Mouse (Mus musculus) heart, embryonic 14.5 days (tissue): ENCODE data around the gene Swsap1. TPM values are rescaled to one million over a fixed set of nuclear protein-coding genes. Genes with fewer than 3 reads are reported as not detected.

Experiments
- ATAC-seq: fragments of 200-750 bp; cut with Nextera tagmentation; 2 replicates; pipeline ENCODE4 v1.8.0; 2017; ENCODE audit warnings: low read depth, moderate TSS enrichment; ENCODE audit not compliant: insufficient number of reproducible peaks, insufficient read depth, low FRiP score
- H3K27ac ChIP-seq, 2 experiments: fragments of 200-500 bp in 1 of 2; fragments of 300-500 bp in 1 of 2; sonication (generic) in 1 of 2; replicated peaks in 1 of 2; 2 replicates each; pipeline ENCODE4 v1.5.1; 2012 to 2014; ENCODE audit warnings: low read depth in 2 of 2, low read length in 2 of 2, control low read depth in 1 of 2, mild to moderate bottlenecking in 1 of 2, mixed read lengths in 1 of 2; ENCODE audit not compliant: control insufficient read depth in 1 of 2, insufficient read depth in 1 of 2
- H3K27me3 ChIP-seq: fragments of 300-500 bp; sonication (generic); 2 replicates; pipeline ENCODE4 v1.6.1; 2014; ENCODE audit warnings: mild to moderate bottlenecking, low read length, control low read depth; ENCODE audit not compliant: control insufficient read depth, insufficient read depth
- H3K36me3 ChIP-seq: fragments of 300-500 bp; sonication (generic); 2 replicates; pipeline ENCODE4 v1.6.1; 2014; ENCODE audit warnings: mild to moderate bottlenecking, control low read depth, low read length, mixed read lengths; ENCODE audit not compliant: control insufficient read depth, insufficient read depth
- H3K4me1 ChIP-seq, 2 experiments: fragments of 200-500 bp in 1 of 2; fragments of 300-500 bp in 1 of 2; sonication (generic) in 1 of 2; 2 replicates each; pipeline ENCODE4 v1.6.1; 2012 to 2014; ENCODE audit warnings: low read length in 2 of 2, control low read depth in 1 of 2, mixed read lengths in 1 of 2; ENCODE audit not compliant: control insufficient read depth in 2 of 2, insufficient read depth in 2 of 2
- H3K4me2 ChIP-seq: fragments of 300-500 bp; sonication (generic); 2 replicates; pipeline ENCODE4 v1.6.1; 2014; ENCODE audit warnings: mild to moderate bottlenecking, low read length
- H3K4me3 ChIP-seq, 2 experiments: fragments of 200-500 bp in 1 of 2; fragments of 300-500 bp in 1 of 2; sonication (generic) in 1 of 2; 2 replicates each; pipeline ENCODE4 v1.5.1; 2012 to 2014; ENCODE audit warnings: low read length in 2 of 2, mild to moderate bottlenecking in 2 of 2, control low read depth in 1 of 2, low read depth in 1 of 2, moderate library complexity in 1 of 2; ENCODE audit not compliant: control insufficient read depth in 1 of 2, insufficient read depth in 1 of 2
- H3K9ac ChIP-seq: fragments of 300-500 bp; sonication (generic); 2 replicates; pipeline ENCODE4 v1.6.1; 2014; ENCODE audit warnings: mild to moderate bottlenecking, low read length
- H3K9me3 ChIP-seq: fragments of 300-500 bp; sonication (generic); 2 replicates; pipeline ENCODE4 v1.6.1; 2016; ENCODE audit warnings: low read length, control low read depth; ENCODE audit not compliant: control insufficient read depth
- WGBS: fragments of 180-500 bp; shearing (Covaris S2); extraction: QIAGEN DNeasy Blood & Tissue Kit; methylation state at CpG from one replicate; pipeline ENCODE4 v1.1.7; 2014; 5-methylcytosine and 5-hydroxymethylcytosine counted together
- polyA plus RNA-seq: library from polyadenylated mRNA; unstranded; fragments of >200 nt; fragmentation: Nextera tagmentation; extraction: Ambion mirVana; gene quantifications from 2 replicates; pipeline ENCODE4 v1.2.1, GENCODE M21; 2014

Swsap1 gene
- polyA plus RNA-seq, 1 experiment from 2014 or later, result 9.8 TPM

DNA sequence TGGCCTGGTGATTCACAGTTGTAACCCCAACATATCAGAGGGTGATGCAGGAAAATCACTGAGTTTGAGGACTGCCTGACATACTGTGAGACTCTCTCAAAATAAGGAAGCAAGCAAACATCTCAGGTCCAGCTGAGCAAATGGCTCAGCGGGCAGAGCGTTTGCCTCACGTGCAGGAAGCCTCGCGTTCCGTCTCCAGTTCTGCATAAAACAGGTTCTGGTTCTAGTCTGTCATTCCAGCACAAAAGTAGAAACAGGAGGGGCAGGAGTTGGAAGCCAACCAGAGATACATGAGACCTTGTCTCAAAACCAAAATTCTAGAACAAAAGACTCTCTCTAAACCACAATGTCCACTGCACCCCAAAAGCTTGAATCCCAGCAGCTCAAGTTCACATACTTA lies 28.8 kb upstream of the Swsap1 start:
- peak overlapping the region; percentile 73 for H3K9ac ChIP-seq
- under 1% methylated on average over 6 of the region's 6 CpGs for WGBS

DNA sequence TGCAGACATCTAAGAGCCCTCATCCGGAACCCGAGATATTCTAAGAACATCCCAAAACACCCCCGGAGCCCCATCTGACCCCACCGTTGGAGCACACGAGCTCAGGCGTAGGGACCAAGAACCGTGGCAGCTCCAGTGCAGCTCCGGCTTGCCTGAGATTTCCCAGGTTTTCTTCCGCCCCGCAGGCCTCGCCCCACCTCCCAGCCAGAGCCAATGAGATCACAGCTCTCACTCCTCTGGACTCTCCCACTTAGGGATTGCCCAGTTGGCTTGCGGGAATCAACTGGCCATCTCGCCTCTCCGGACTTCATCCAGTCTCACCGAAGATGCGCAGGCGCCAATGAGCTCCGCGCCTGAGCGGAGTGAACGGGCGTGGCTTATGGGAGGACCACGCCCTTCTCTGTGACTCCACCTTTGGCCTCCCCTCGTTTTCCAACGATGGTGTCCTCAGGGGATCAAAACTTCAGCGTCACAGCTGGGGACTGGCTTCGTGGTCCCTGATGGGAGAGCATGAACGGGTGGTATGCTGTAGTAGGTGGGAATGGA lies 28.3 kb upstream of the Swsap1 start, which contains the start of the genes Ccdc159 and Tmem205:
TSS of gene Ccdc159 (plus strand) at position 264 of the 546 bp plus-strand sequence.
TSS of gene Tmem205 (minus strand) at position 349 of the 546 bp plus-strand sequence.
- under 1% methylated on average over 28 of the region's 28 CpGs for WGBS
- no peaks in the 10 kb centered on the region for H3K9me3 ChIP-seq

More for the DNA sequence above, 28.8 kb upstream of the Swsap1 start:
- Histone ChIP-seq H3K4me3 (peak overlapping the region; percentile 46 to 48), H3K27ac (peak overlapping the region; percentile 14 to 55), H3K4me1 (peaks cover 15 to 24% of the 10 kb centered on the region in 2 experiments), H3K27me3 (no peaks in the 10 kb centered on the region), H3K36me3 (no peaks in the 10 kb centered on the region), H3K4me2 (peak overlapping the region; percentile 72), H3K9me3 (no peaks in the 10 kb centered on the region)
- ATAC-seq, result no peak

DNA sequence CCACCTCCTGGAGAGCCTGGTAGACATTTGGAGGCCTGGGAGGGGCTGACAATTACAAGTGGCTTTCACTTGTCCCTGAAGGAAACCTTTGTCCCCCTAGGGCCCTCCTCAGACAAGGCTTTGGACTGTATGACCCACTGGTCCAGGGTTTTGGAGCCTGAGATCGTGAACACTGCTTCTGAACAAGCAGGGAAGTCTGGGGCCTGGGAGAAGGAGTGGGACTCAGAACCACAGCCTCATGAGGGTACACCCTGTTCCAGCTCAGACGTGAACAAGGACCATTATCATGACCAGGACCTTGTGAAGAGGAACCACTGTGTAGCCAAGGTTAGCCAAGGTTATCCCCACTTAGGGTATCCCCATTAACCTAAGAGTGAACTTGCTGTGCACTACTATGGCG lies 26.3 kb upstream of the Swsap1 start:
- H3K4me3 ChIP-seq, result no peak overlapping the region
- no peak overlapping the region for H3K9ac ChIP-seq
- ATAC-seq, result no peak
- no peak overlapping the region for H3K27ac ChIP-seq
- H3K9me3 ChIP-seq, result no peaks in the 10 kb centered on the region
- H3K27me3 ChIP-seq, result no peaks in the 10 kb centered on the region
- 67% methylated on average over 3 of the region's 3 CpGs for WGBS
- H3K4me1 ChIP-seq, result peaks cover 13 to 17% of the 10 kb centered on the region in 2 experiments
- H3K4me2 ChIP-seq, result no peak overlapping the region
- H3K36me3 ChIP-seq, result no peaks in the 10 kb centered on the region

More for the DNA sequence above, 28.3 kb upstream of the Swsap1 start, which contains the start of the genes Ccdc159 and Tmem205:
- Histone ChIP-seq H3K27me3 (no peaks in the 10 kb centered on the region), H3K27ac (peak within 1 kb of the TSS; percentile 55 to 56), H3K4me3 (peak within 1 kb of the TSS; percentile 46 to 48), H3K36me3 (no peaks in the 10 kb centered on the region), H3K4me1 (peaks cover 16 to 24% of the 10 kb centered on the region in 2 experiments), H3K9ac (peak within 1 kb of the TSS; percentile 73), H3K4me2 (peak within 1 kb of the TSS; percentile 72)
- peak; percentile 92 for ATAC-seq

DNA sequence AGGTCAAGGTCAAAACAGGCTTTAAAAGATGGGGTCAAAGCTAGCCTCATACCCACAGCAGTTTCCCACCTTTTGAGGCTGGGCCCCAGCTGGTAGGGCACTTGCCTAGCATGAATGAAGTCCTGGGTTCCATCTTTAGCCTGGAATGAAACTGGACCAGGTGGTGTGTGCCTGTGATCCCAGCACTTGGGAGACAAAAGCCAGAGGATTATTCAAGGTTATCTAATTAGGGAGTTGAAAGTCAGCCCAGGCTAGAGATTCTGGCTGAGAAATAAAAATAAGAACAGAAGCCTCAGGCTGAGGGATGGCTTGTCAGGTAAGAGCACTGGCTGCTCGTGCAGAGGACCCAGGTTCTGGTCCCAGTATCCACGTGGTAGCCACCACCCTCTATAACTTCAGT lies 23.5 kb upstream of the Swsap1 start:
- H3K27me3 ChIP-seq, result no peaks in the 10 kb centered on the region
- H3K4me2 ChIP-seq, result no peak overlapping the region
- H3K27ac ChIP-seq, result no peak overlapping the region
- no peak overlapping the region for H3K4me3 ChIP-seq
- no peaks in the 10 kb centered on the region for H3K9me3 ChIP-seq
- no peak for ATAC-seq
- no peaks in the 10 kb centered on the region for H3K36me3 ChIP-seq
- no peak overlapping the region for H3K9ac ChIP-seq
- WGBS, result 61% methylated on average over 2 of the region's 2 CpGs
- H3K4me1 ChIP-seq, result peaks cover 2 to 4% of the 10 kb centered on the region in 2 experiments; a peak in 2 of 4 replicates

DNA sequence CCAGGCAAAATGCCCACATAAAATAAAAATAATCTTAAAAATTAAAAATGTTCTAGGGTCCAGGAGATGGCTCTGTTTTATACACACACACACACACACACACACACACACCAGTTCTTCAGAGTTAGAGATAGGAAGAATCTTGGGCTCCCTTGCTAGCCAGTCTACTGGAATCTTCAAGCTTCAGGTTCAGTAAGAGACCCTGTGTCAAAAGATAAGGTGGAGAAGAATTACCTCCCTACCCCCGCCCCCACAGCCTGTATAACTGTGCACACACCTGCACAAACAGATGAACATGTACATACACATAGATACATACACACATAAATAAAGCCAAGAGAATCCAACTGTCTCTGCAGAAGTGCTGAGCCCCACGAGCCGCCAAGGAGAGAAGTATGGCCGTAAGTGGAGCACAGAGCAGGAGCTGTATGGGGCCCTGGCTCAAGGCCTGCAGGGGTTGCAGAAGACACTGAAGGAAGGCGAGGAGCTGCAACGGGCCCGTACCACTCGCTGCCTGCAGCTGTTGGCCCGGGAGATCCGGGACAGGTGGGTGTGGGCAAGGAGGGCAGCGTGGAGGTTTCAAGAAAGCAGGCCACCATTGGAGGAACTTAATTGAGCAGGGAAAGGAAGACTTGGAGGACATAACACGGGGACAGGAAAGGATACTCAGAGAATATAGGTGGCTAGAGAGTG lies 23.0 kb upstream of the Swsap1 start:
- 69% methylated on average over 12 of the region's 12 CpGs for WGBS
- no peaks in the 10 kb centered on the region for H3K27me3 ChIP-seq
- no peak overlapping the region for H3K4me3 ChIP-seq
- peaks cover 2 to 4% of the 10 kb centered on the region in 2 experiments; a peak in 2 of 4 replicates for H3K4me1 ChIP-seq
- no peaks in the 10 kb centered on the region for H3K9me3 ChIP-seq
- H3K36me3 ChIP-seq, result no peaks in the 10 kb centered on the region
- no peak overlapping the region for H3K27ac ChIP-seq
- no peak for ATAC-seq
- H3K9ac ChIP-seq, result no peak overlapping the region
- H3K4me2 ChIP-seq, result no peak overlapping the region

DNA sequence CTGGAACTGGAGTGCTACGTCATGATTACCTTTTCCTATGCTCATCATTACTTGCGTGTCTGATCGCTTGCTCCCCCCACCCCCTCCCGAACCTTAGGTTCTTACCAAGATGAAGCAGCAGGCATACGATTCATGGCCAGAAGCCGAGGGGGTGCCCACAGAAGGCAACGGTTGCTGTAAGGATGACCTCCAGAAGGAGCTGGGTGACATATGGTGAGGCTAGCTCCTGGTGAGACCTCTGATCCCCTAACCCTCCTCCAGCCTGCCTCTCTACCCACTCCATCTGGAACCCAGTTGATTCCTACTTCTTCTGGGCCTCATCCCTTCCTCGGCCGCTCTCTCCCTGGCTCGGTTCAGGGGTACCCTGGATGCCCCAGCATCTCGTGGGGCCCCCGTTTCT lies 21.5 kb upstream of the Swsap1 start:
- Histone ChIP-seq H3K4me3 (no peak overlapping the region), H3K4me2 (no peak overlapping the region), H3K9me3 (no peaks in the 10 kb centered on the region), H3K27ac (no peak overlapping the region), H3K27me3 (no peaks in the 10 kb centered on the region), H3K9ac (no peak overlapping the region), H3K36me3 (no peaks in the 10 kb centered on the region), H3K4me1 (peaks cover 2 to 4% of the 10 kb centered on the region in 2 experiments; a peak in 2 of 4 replicates)
- WGBS, result 86% methylated on average over 12 of the region's 12 CpGs
- no peak for ATAC-seq

DNA sequence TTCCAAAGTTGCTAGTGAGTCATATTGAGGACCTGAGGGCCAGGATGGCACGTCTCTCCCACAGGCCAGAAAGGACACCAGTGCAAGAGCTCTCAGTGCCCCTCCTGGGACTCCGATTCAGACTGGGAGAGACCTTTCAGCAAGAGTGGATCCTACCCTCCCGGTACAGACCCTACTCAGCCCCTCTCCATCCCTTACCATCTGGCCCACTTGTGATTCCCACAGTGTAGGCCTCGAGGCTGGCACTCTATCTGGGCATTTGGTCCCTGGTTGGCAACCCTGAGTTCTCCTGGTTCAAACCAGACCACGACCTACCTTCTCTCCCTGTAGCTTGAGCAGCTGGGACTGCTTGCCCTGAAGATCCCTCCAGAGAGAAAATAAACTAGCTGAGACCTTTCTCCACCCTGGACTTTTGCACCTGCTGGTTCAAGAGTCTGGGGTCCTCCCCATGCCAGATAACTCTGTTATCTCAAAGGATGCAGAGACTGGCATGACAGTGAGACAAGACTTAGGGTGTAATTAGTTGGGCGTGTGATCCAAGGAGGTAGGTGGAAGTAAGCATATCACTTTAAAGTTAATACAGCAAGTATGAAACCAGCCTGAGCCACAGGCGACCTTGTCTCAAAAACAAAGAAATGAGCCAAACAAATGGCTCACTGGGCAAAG lies 20.0 kb upstream of the Swsap1 start:
- H3K4me1 ChIP-seq, result peaks cover 2 to 4% of the 10 kb centered on the region in 2 experiments; a peak in 2 of 4 replicates
- H3K9ac ChIP-seq, result no peak overlapping the region
- no peak overlapping the region for H3K27ac ChIP-seq
- H3K27me3 ChIP-seq, result no peaks in the 10 kb centered on the region
- H3K4me2 ChIP-seq, result 0 out of 2 replicates have a peak overlapping the region, but pooled peaks have one; percentile 80
- H3K4me3 ChIP-seq, result no peak overlapping the region
- H3K9me3 ChIP-seq, result no peaks in the 10 kb centered on the region
- H3K36me3 ChIP-seq, result no peaks in the 10 kb centered on the region
- WGBS, result 78% methylated on average over 7 of the region's 7 CpGs
- ATAC-seq, result no peak
